Mouse (Mus musculus) intestine, embryonic 14.5 days (tissue): ENCODE results near the gene Trappc10. TPM values are rescaled to one million over a fixed set of nuclear protein-coding genes. Genes with fewer than 3 reads are reported as not detected.

Experiments used
- ATAC-seq: fragments of 200-750 bp; cut with Nextera tagmentation; replicated peaks from 2 replicates; pipeline ENCODE4 v1.8.0; 2017; ENCODE audit warnings: low read depth, moderate number of reproducible peaks, moderate TSS enrichment, moderate library complexity; ENCODE audit not compliant: low FRiP score, low TSS enrichment
- DNase-seq: peaks from one replicate; pipeline ENCODE4 v3.0.0-alpha.2; 2018; ENCODE audit warnings: low spot score
- H3K27ac ChIP-seq: fragments of 300-500 bp; sonication (generic); 2 replicates; pipeline ENCODE4 v1.5.1; 2014; ENCODE audit warnings: low read depth, mild to moderate bottlenecking, control low read depth
- H3K27me3 ChIP-seq: fragments of 300-500 bp; sonication (generic); replicated peaks from 2 replicates; pipeline ENCODE4 v1.6.1; 2014; ENCODE audit warnings: low read length, control low read depth; ENCODE audit not compliant: control insufficient read depth, insufficient read depth
- H3K36me3 ChIP-seq: fragments of 300-500 bp; sonication (generic); 2 replicates; pipeline ENCODE4 v1.6.1; 2014; ENCODE audit warnings: low read length, control low read depth; ENCODE audit not compliant: control insufficient read depth, insufficient read depth
- H3K4me1 ChIP-seq: fragments of 300-500 bp; sonication (generic); replicated peaks from 2 replicates; pipeline ENCODE4 v1.6.1; 2014; ENCODE audit warnings: low read length, control low read depth, mixed read lengths; ENCODE audit not compliant: control insufficient read depth, insufficient read depth
- H3K4me2 ChIP-seq: fragments of 300-500 bp; sonication (generic); 2 replicates; pipeline ENCODE4 v1.6.1; 2014; ENCODE audit warnings: low read length
- H3K4me3 ChIP-seq: fragments of 300-500 bp; sonication (generic); 2 replicates; pipeline ENCODE4 v1.5.1; 2014; ENCODE audit warnings: low read depth, low read length, control low read depth, mixed read lengths
- H3K9ac ChIP-seq: fragments of 300-500 bp; sonication (generic); 2 replicates; pipeline ENCODE4 v1.6.1; 2014; ENCODE audit warnings: mild to moderate bottlenecking, low read length
- H3K9me3 ChIP-seq: fragments of 300-500 bp; sonication (generic); 2 replicates; pipeline ENCODE4 v1.6.1; 2016; ENCODE audit warnings: low read length, control low read depth; ENCODE audit not compliant: control insufficient read depth
- WGBS: fragments of 180-500 bp; shearing (Covaris S2); extraction: QIAGEN DNeasy Blood & Tissue Kit; methylation state at CpG from one replicate; pipeline ENCODE4 v1.1.7; 2014; 5-methylcytosine and 5-hydroxymethylcytosine counted together
- polyA plus RNA-seq: library from polyadenylated mRNA; unstranded; fragments of >200 nt; fragmentation: Nextera tagmentation; extraction: Ambion mirVana; gene quantifications from 2 replicates; pipeline ENCODE4 v1.2.1, GENCODE M21; 2014

Gene Trappc10
- polyA plus RNA-seq, 1 experiment from 2014 or later, result 17.6 TPM

DNA sequence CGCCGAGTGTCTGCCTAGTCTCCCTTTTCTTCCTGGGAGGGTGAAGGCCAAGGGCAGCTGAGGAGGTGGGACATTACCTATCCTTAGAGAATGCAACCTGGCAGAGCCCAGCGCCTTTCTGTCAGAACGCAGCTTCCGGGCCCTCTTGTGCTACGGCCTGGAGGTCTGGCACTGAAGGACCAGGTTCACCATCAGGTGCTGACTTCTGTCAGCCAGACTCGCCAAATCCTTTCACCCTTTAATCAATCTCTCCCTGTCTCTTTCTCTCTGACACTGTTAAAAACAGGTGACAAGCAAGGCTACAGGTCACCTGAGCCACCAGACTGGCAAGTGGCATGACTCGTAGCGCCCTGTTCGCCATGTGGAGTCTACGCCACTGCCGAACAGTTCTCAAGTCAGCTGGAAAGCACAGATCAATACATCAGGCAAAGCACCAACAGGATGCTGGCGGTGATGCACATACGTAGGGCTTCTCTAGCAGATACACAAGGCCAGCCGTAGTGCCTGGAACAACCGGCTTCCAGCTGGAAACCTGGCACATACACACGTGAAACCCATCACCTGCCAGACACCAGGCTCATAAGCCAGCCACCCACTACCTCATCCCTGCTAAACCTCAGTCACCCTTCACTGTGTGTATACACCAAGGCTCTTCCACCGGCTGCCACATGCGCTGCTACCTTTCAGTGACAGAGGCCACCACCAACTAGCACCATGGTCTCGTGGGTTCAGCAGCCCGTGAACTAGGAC, 79.0 kb downstream of the Trappc10 start:
- no peaks in the 10 kb centered on the region for H3K9me3 ChIP-seq
- 91% methylated on average over 21 of the region's 21 CpGs for WGBS

GRCm38 (mm10) chr10:78164786-78165185, 79.7 kb downstream of the Trappc10 start:
- DNase-seq, result no peak
- Histone ChIP-seq H3K4me3 (no peak overlapping the region), H3K36me3 (peaks cover 70% of the 10 kb centered on the region), H3K27me3 (no peaks in the 10 kb centered on the region), H3K4me2 (no peak overlapping the region), H3K9ac (no peak overlapping the region), H3K4me1 (peaks cover 6% of the 10 kb centered on the region), H3K27ac (no peak overlapping the region), H3K9me3 (no peaks in the 10 kb centered on the region)
- 94% methylated on average over 12 of the region's 12 CpGs for WGBS
- no peak for ATAC-seq

More for the DNA sequence above, 79.0 kb downstream of the Trappc10 start:
- no peak for ATAC-seq
- Histone ChIP-seq H3K4me2 (no peak overlapping the region), H3K9ac (no peak overlapping the region), H3K4me3 (no peak overlapping the region), H3K36me3 (peaks cover 68% of the 10 kb centered on the region), H3K27me3 (no peaks in the 10 kb centered on the region), H3K4me1 (peaks cover 11% of the 10 kb centered on the region), H3K27ac (no peak overlapping the region)
- no peak for DNase-seq

- 37% methylated on average over 4 of the region's 4 CpGs for WGBS
- peak; percentile 76 for DNase-seq
- no peaks in the 10 kb centered on the region for H3K9me3 ChIP-seq
- no peaks in the 10 kb centered on the region for H3K27me3 ChIP-seq
- no peak overlapping the region for H3K27ac ChIP-seq
- peaks cover 70% of the 10 kb centered on the region for H3K36me3 ChIP-seq
- peaks cover 11% of the 10 kb centered on the region for H3K4me1 ChIP-seq
- 0 out of 2 replicates have a peak, but pooled peaks have one; percentile 14 for ATAC-seq
- H3K9ac ChIP-seq, result no peak overlapping the region
- H3K4me3 ChIP-seq, result no peak overlapping the region
- H3K4me2 ChIP-seq, result no peak overlapping the region
These were observed 80.5 kb downstream of the Trappc10 start for GRCm38 (mm10) chr10:78163923-78164322.

GRCm38 (mm10) chr10:78163241-78163640, 81.2 kb downstream of the Trappc10 start:
- Histone ChIP-seq H3K36me3 (peaks cover 70% of the 10 kb centered on the region), H3K27ac (no peak overlapping the region), H3K9ac (no peak overlapping the region), H3K4me3 (no peak overlapping the region), H3K4me2 (no peak overlapping the region), H3K4me1 (peaks cover 6% of the 10 kb centered on the region), H3K27me3 (no peaks in the 10 kb centered on the region), H3K9me3 (no peaks in the 10 kb centered on the region)
- 91% methylated on average over 9 of the region's 9 CpGs for WGBS
- no peak for DNase-seq
- ATAC-seq, result no peak

GRCm38 (mm10) chr10:78162646-78163045, 81.8 kb downstream of the Trappc10 start:
- no peak for DNase-seq
- no peak overlapping the region for H3K4me3 ChIP-seq
- H3K36me3 ChIP-seq, result peaks cover 67% of the 10 kb centered on the region
- H3K27me3 ChIP-seq, result no peaks in the 10 kb centered on the region
- no peak overlapping the region for H3K4me2 ChIP-seq
- peaks cover 6% of the 10 kb centered on the region for H3K4me1 ChIP-seq
- WGBS, result 94% methylated on average over 12 of the region's 12 CpGs
- H3K9ac ChIP-seq, result no peak overlapping the region
- no peak overlapping the region for H3K27ac ChIP-seq
- ATAC-seq, result no peak
- no peaks in the 10 kb centered on the region for H3K9me3 ChIP-seq

DNA sequence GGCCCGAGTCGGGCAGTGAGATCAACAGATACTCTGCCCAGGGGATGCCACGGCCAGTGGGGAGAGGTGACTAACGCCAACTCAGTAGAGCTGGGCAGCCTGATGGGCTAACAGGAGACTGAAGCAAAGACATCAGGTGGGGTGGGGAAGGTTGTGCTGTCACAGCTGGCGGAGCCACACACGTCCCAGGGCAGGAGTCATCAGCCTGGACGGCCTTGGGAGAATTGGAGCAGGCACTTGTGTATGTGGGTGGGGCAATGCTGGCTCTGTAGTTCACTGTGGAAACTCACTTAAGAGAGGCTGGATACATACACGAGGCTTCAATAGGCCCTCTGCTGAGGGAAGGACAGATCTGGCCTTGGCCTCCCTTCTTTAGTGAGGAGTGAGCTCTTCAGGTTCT, 83.3 kb downstream of the Trappc10 start:
- no peaks in the 10 kb centered on the region for H3K9me3 ChIP-seq
- peaks cover 6% of the 10 kb centered on the region for H3K4me1 ChIP-seq
- no peaks in the 10 kb centered on the region for H3K27me3 ChIP-seq
- peaks cover 52% of the 10 kb centered on the region for H3K36me3 ChIP-seq
- WGBS, result 83% methylated on average over 8 of the region's 8 CpGs
- H3K27ac ChIP-seq, result no peak overlapping the region
- DNase-seq (no peak), ATAC-seq (no peak)
- no peak overlapping the region for H3K4me2 ChIP-seq
- H3K9ac ChIP-seq, result no peak overlapping the region
- H3K4me3 ChIP-seq, result no peak overlapping the region

DNA sequence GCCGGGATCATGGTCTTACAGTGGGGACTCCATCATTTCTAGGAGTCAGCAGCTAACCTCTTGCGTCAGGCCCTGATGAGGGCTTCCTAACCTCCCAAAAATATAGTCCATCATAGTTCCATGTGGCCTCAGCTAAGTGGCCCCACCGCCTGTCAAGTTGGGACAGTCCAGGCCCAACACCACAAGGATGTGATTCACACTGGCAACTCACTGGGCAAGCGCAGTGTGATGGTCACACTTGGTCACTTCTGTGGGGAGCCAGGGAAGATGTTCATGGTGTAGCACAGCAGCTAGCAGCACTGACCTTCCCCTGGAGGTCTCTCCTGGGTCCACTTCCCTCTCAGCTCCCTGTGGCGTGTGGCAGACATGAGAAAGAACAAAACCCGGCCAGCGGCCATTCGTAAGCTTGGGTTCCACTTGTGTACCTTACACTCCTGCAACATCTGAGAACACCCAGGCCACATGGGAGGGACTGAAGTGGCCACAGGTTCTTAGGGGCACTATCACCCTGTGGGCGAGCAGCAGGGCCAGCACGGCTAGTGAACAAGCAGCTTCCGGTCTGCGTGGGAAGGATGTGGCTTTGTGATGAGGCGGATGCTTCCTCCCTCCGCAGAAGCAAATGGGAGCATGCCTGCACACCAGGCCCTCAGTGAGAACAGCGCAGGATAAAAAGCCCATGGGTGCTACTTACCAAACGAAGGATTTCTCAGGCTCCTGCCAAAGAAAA, 83.9 kb downstream of the Trappc10 start:
- H3K4me3 ChIP-seq, result no peak overlapping the region
- H3K36me3 ChIP-seq, result peaks cover 48% of the 10 kb centered on the region
- no peak overlapping the region for H3K4me2 ChIP-seq
- H3K4me1 ChIP-seq, result peaks cover 6% of the 10 kb centered on the region
- no peaks in the 10 kb centered on the region for H3K27me3 ChIP-seq
- 83% methylated on average over 16 of the region's 16 CpGs for WGBS
- DNase-seq (no peak), ATAC-seq (no peak)
- no peak overlapping the region for H3K9ac ChIP-seq
- H3K9me3 ChIP-seq, result no peaks in the 10 kb centered on the region
- no peak overlapping the region for H3K27ac ChIP-seq

- peak; percentile 76 for ATAC-seq
- Histone ChIP-seq H3K27me3 (no peaks in the 10 kb centered on the region), H3K36me3 (peaks cover 42% of the 10 kb centered on the region), H3K4me2 (peak overlapping the region; percentile 40; the same call in 1 of the 2 replicates), H3K9me3 (no peaks in the 10 kb centered on the region), H3K9ac (no peak overlapping the region), H3K27ac (no peak overlapping the region), H3K4me3 (no peak overlapping the region), H3K4me1 (peaks cover 6% of the 10 kb centered on the region)
- DNase-seq, result peak; percentile 95
- WGBS, result 3% methylated on average over 7 of the region's 7 CpGs
These were observed 84.5 kb downstream of the Trappc10 start for GRCm38 (mm10) chr10:78159906-78160305.
